Mouse (Mus musculus) kidney, embryonic 14.5 days (tissue): ENCODE measurements around the gene Rfxank. TPM values are rescaled to one million over a fixed set of nuclear protein-coding genes. Genes with fewer than 3 reads are reported as not detected.
A peak's percentile ranks its signal among the peaks of the same experiment; 100 is the strongest.

ENCODE experiments used
- ATAC-seq: fragments of 200-750 bp; cut with Nextera tagmentation; 2 replicates; pipeline ENCODE4 v1.8.0; 2017; ENCODE audit warnings: moderate number of reproducible peaks, mild to moderate bottlenecking, moderate TSS enrichment, moderate library complexity; ENCODE audit not compliant: low FRiP score, low TSS enrichment
- H3K27ac ChIP-seq: fragments of 300-500 bp; sonication (generic); 2 replicates; pipeline ENCODE4 v1.5.1; 2014; ENCODE audit warnings: low read depth, mild to moderate bottlenecking, low read length, moderate library complexity, mixed read lengths
- H3K27me3 ChIP-seq: fragments of 300-500 bp; sonication (generic); 2 replicates; pipeline ENCODE4 v1.6.1; 2014; ENCODE audit warnings: mild to moderate bottlenecking, low read length; ENCODE audit not compliant: control insufficient read depth, insufficient read depth
- H3K36me3 ChIP-seq: fragments of 300-500 bp; sonication (generic); 2 replicates; pipeline ENCODE4 v1.6.1; 2014; ENCODE audit warnings: low read length, mixed read lengths; ENCODE audit not compliant: control insufficient read depth, insufficient read depth
- H3K4me1 ChIP-seq: fragments of 300-500 bp; sonication (generic); 2 replicates; pipeline ENCODE4 v1.6.1; 2014; ENCODE audit warnings: low read length, mixed read lengths; ENCODE audit not compliant: control insufficient read depth, insufficient read depth
- H3K4me2 ChIP-seq: fragments of 300-500 bp; sonication (generic); replicated peaks from 2 replicates; pipeline ENCODE4 v1.6.1; 2014; ENCODE audit warnings: low read depth, mild to moderate bottlenecking, low read length
- H3K4me3 ChIP-seq: fragments of 300-500 bp; sonication (generic); 2 replicates; pipeline ENCODE4 v1.5.1; 2014; ENCODE audit warnings: mild to moderate bottlenecking, low read length
- H3K9ac ChIP-seq: fragments of 300-500 bp; sonication (generic); 2 replicates; pipeline ENCODE4 v1.6.1; 2014; ENCODE audit warnings: low read depth, mild to moderate bottlenecking, low read length, moderate library complexity
- H3K9me3 ChIP-seq: fragments of 300-500 bp; sonication (generic); 2 replicates; pipeline ENCODE4 v1.6.1; 2016; ENCODE audit warnings: low read length; ENCODE audit not compliant: control insufficient read depth
- WGBS: fragments of 180-500 bp; shearing (Covaris S2); extraction: QIAGEN DNeasy Blood & Tissue Kit; methylation state at CpG from one replicate; pipeline ENCODE4 v1.1.7; 2014; 5-methylcytosine and 5-hydroxymethylcytosine counted together
- polyA plus RNA-seq: library from polyadenylated mRNA; unstranded; fragments of >200 nt; fragmentation: Nextera tagmentation; extraction: Ambion mirVana; gene quantifications from 2 replicates; pipeline ENCODE4 v1.2.1, GENCODE M21; 2014

The Rfxank gene
- polyA plus RNA-seq, 1 experiment from 2014 or later = 18.6 TPM

- no peaks in the 10 kb centered on the region for H3K9me3 ChIP-seq
- peaks cover 37% of the 10 kb centered on the region for H3K36me3 ChIP-seq
- peaks cover 13% of the 10 kb centered on the region for H3K4me1 ChIP-seq
- ATAC-seq = no peak
- no peak overlapping the region for H3K9ac ChIP-seq
- no peak overlapping the region for H3K4me3 ChIP-seq
- H3K4me2 ChIP-seq = no peak overlapping the region
- WGBS = 91% methylated on average over 9 of the region's 9 CpGs
- no peaks in the 10 kb centered on the region for H3K27me3 ChIP-seq
- H3K27ac ChIP-seq = no peak overlapping the region
These were observed 4.0 kb downstream of the Rfxank start for GRCm38 (mm10) chr8:70134931-70135330.

DNA sequence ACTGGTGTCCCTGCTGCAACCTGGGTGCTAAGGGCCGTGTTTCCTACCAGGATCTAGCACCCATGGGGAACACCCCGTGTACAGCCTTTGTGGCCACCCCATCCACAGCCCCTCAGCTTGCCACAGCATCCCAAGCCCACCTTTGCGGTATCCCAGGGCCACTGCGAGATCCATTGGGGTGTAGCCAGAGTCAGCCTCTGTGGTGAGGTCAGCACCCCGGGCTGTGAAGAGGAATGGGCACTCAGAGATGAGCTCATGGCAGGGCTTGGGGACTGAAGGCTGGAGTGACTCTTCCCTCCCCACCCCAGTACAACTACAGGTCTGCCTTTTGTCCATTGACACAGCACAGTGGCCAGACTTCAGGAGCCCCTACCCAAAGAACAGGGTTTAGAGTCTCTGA, 4.9 kb downstream of the Rfxank start:
- no peak overlapping the region for H3K4me2 ChIP-seq
- no peak for ATAC-seq
- H3K36me3 ChIP-seq = peaks cover 37% of the 10 kb centered on the region
- H3K9ac ChIP-seq = no peak overlapping the region
- H3K9me3 ChIP-seq = no peaks in the 10 kb centered on the region
- WGBS = 89% methylated on average over 5 of the region's 5 CpGs
- H3K4me3 ChIP-seq = no peak overlapping the region
- H3K4me1 ChIP-seq = peaks cover 13% of the 10 kb centered on the region
- no peak overlapping the region for H3K27ac ChIP-seq
- H3K27me3 ChIP-seq = no peaks in the 10 kb centered on the region

GRCm38 (mm10) chr8:70131166-70131883, 7.6 kb downstream of the Rfxank start, which contains the start of gene Nr2c2ap:
Gene Nr2c2ap (plus strand): TSS chr8:70131333.
- Histone ChIP-seq H3K9me3 (no peaks in the 10 kb centered on the region), H3K27ac (no peak within 1 kb of the TSS), H3K27me3 (no peaks in the 10 kb centered on the region), H3K36me3 (peaks cover 33% of the 10 kb centered on the region), H3K4me3 (peak within 1 kb of the TSS; percentile 77), H3K4me1 (0 out of 2 replicates have a peak, but pooled peaks cover 5% of the 10 kb centered on the region), H3K9ac (peak within 1 kb of the TSS; percentile 74), H3K4me2 (peak within 1 kb of the TSS; percentile 71)
- 1% methylated on average over 37 of the region's 37 CpGs for WGBS
- ATAC-seq = peak; percentile 90

DNA sequence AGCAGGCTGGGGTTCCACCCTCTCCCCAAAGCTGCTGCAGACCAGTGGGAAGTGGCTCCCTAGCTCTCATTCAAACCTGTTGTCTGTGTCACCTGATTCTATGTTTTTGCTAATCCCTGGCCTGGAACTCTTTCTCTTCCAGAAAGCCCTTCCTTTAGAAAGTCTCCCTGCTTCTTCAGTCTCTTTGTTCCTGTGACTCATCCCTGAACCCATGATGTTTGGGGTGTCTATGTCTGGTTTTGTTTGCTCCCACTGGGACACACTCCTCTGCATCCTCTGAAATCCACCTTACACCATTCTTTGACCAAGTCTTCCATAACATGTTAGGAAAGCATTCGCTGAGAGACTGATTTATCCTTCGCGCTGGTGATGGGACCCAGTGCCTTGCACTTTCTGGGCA, 8.9 kb downstream of the Rfxank start:
- H3K4me1 ChIP-seq = 0 out of 2 replicates have a peak, but pooled peaks cover 5% of the 10 kb centered on the region
- H3K9ac ChIP-seq = no peak overlapping the region
- no peak overlapping the region for H3K27ac ChIP-seq
- peaks cover under 1% of the 10 kb centered on the region; the same call in 1 of the 2 replicates for H3K27me3 ChIP-seq
- H3K9me3 ChIP-seq = no peaks in the 10 kb centered on the region
- H3K4me3 ChIP-seq = no peak overlapping the region
- H3K36me3 ChIP-seq = peaks cover 21% of the 10 kb centered on the region
- no peak for ATAC-seq
- H3K4me2 ChIP-seq = no peak overlapping the region
- 90% methylated on average over 3 of the region's 3 CpGs for WGBS

- Histone ChIP-seq H3K27me3 (peaks cover 4% of the 10 kb centered on the region; the same call in 1 of the 2 replicates), H3K36me3 (peaks cover 15% of the 10 kb centered on the region), H3K4me2 (no peak overlapping the region), H3K27ac (no peak overlapping the region), H3K9ac (no peak overlapping the region), H3K9me3 (no peaks in the 10 kb centered on the region), H3K4me1 (0 out of 2 replicates have a peak, but pooled peaks cover 5% of the 10 kb centered on the region), H3K4me3 (no peak overlapping the region)
- no peak for ATAC-seq
- WGBS = 52% methylated on average over 9 of the region's 9 CpGs
These were observed 9.5 kb downstream of the Rfxank start for GRCm38 (mm10) chr8:70129309-70129952.

DNA sequence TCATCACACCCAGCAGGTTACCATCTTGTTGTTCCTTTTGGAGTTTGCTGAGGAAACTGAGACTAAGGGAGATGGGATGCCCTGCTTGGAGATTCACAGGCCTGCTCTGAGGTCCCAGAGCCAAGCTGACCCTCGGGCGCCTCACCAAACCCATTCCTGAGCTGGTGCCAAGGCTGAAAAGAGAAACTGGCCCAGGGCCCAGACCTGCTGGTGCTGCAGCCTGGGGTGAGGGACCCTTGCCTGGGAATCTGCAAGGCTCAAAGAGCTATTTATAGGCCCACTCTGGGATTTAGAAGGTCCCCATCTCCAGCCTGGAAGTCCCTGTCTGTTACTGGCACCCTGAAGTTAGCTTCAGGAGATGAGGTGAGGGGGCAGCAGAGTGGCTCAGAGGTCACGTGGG, 10.5 kb downstream of the Rfxank start:
- Histone ChIP-seq H3K9me3 (no peaks in the 10 kb centered on the region), H3K4me3 (no peak overlapping the region), H3K36me3 (peaks cover 5% of the 10 kb centered on the region), H3K27me3 (peaks cover 4% of the 10 kb centered on the region; the same call in 1 of the 2 replicates), H3K4me1 (0 out of 2 replicates have a peak, but pooled peaks cover 5% of the 10 kb centered on the region), H3K9ac (no peak overlapping the region), H3K27ac (no peak overlapping the region), H3K4me2 (no peak overlapping the region)
- WGBS = 79% methylated on average over 3 of the region's 3 CpGs
- ATAC-seq = no peak

- WGBS = 62% methylated on average over 8 of the region's 8 CpGs
- no peak overlapping the region for H3K9ac ChIP-seq
- H3K27me3 ChIP-seq = peaks cover 10% of the 10 kb centered on the region
- no peaks in the 10 kb centered on the region for H3K9me3 ChIP-seq
- H3K27ac ChIP-seq = no peak overlapping the region
- H3K36me3 ChIP-seq = no peaks in the 10 kb centered on the region
- no peak for ATAC-seq
- H3K4me3 ChIP-seq = no peak overlapping the region
- H3K4me1 ChIP-seq = no peaks in the 10 kb centered on the region
- H3K4me2 ChIP-seq = no peak overlapping the region
These were observed 14.0 kb downstream of the Rfxank start for GRCm38 (mm10) chr8:70124992-70125391.

GRCm38 (mm10) chr8:70122863-70123262, 16.1 kb downstream of the Rfxank start:
- no peaks in the 10 kb centered on the region for H3K4me1 ChIP-seq
- H3K36me3 ChIP-seq = no peaks in the 10 kb centered on the region
- ATAC-seq = no peak
- H3K27ac ChIP-seq = no peak overlapping the region
- no peaks in the 10 kb centered on the region for H3K9me3 ChIP-seq
- no peak overlapping the region for H3K4me2 ChIP-seq
- H3K9ac ChIP-seq = no peak overlapping the region
- no peak overlapping the region for H3K4me3 ChIP-seq
- 46% methylated on average over 2 of the region's 2 CpGs for WGBS
- H3K27me3 ChIP-seq = peaks cover 30% of the 10 kb centered on the region

- Histone ChIP-seq H3K9me3 (no peaks in the 10 kb centered on the region), H3K4me2 (peak within 1 kb of the TSS; percentile 30), H3K4me3 (peak within 1 kb of the TSS; percentile 13), H3K36me3 (no peaks in the 10 kb centered on the region), H3K9ac (0 out of 2 replicates have a peak within 1 kb of the TSS, but pooled peaks have one; percentile 4), H3K4me1 (no peaks in the 10 kb centered on the region), H3K27ac (no peak within 1 kb of the TSS), H3K27me3 (peaks cover 41% of the 10 kb centered on the region)
- peak; percentile 88 for ATAC-seq
- WGBS = 2% methylated on average over 19 of the region's 19 CpGs
These were observed 18.3 kb downstream of the Rfxank start, which contains the start of gene Ncan for GRCm38 (mm10) chr8:70120667-70121066. Gene Ncan (minus strand): TSS chr8:70120873.
